In genomic region chr2:52042714-52043113, GRCm38 (mm10) we compare ENCODE assay signal across 15 mouse cellular contexts. TPM values are rescaled to one million over a fixed set of nuclear protein-coding genes. Genes with fewer than 3 reads are reported as not detected.
DNase-seq lines count a peak whose midpoint lies in the region; ATAC-seq and TF ChIP-seq lines count a peak whose summit lies in the region.
"Had no signal": no experiment of that assay in that cellular context is flagged by ENCODE, and none has a peak within 500 bp of the region (broad histone marks: within the 10 kb centered on the region; RNA-seq: fewer than 3 reads in every experiment).

No protein-coding gene starts in this region.

- peak; percentile 6 for DNase-seq in cerebellum, adult 11 months
- no peak for DNase-seq in cerebellum, postnatal 4 days (ENCODE audit: low spot score in 2 of 2)
- DNase-seq in heart, postnatal 10 days = peak; percentile 8 to 15
- DNase-seq in heart, postnatal 4 days = no peak
- peak; percentile 5 for DNase-seq in liver, adult 2 months (ENCODE audit: extremely low read depth, low read depth, low spot score)
- DNase-seq in liver, embryonic 11.5 days (ENCODE audit: low spot score) = no peak
- peak; percentile 4 to 14 for DNase-seq in cerebellum, postnatal 14 days
- DNase-seq in hindbrain, embryonic 10.5 days (ENCODE audit: low spot score) = no peak
- DNase-seq: adrenal gland, postnatal 36 days; kidney, adult 11 months; lung, embryonic 14.5 days had no signal

- no peak for ATAC-seq in liver, embryonic 11.5 days (replicated peaks; ENCODE audit: low FRiP score)
- ATAC-seq: midbrain, embryonic 13.5 days had no signal

- H3K4me3 ChIP-seq in liver, adult 2 months (ENCODE audit: insufficient read depth, low read depth, low read length) = no peak overlapping the region
- no peak overlapping the region for H3K4me3 ChIP-seq in liver, embryonic 11.5 days (ENCODE audit: low read depth, low read length)
- no peak overlapping the region for H3K4me3 ChIP-seq in hindbrain, embryonic 10.5 days
- H3K4me3 ChIP-seq: embryonic facial prominence, embryonic 13.5 days; limb, embryonic 13.5 days; midbrain, embryonic 13.5 days; neural tube, embryonic 12.5 days had no signal

- no peak overlapping the region for H3K27ac ChIP-seq in liver, adult 2 months (replicated peaks; ENCODE audit: insufficient read depth, low read depth, low read length)
- no peak overlapping the region for H3K27ac ChIP-seq in liver, embryonic 11.5 days (ENCODE audit: low read depth, low read length)
- no peak overlapping the region for H3K27ac ChIP-seq in hindbrain, embryonic 10.5 days
- H3K27ac ChIP-seq: embryonic facial prominence, embryonic 13.5 days; limb, embryonic 13.5 days; midbrain, embryonic 13.5 days; neural tube, embryonic 12.5 days had no signal

- TF ChIP-seq CTCF in liver, adult 2 months (IDR thresholded peaks at IDR 0.05; ENCODE audit: low read depth, low read length) = no peak

- H3K27me3 ChIP-seq in liver, adult 2 months (ENCODE audit: control insufficient read depth, insufficient read depth, low read length) = no peaks in the 10 kb centered on the region
- peaks cover 3% of the 10 kb centered on the region for H3K27me3 ChIP-seq in liver, embryonic 11.5 days (replicated peaks; ENCODE audit: control insufficient read depth, insufficient read depth, low read length)
- H3K27me3 ChIP-seq in hindbrain, embryonic 10.5 days (ENCODE audit: insufficient read depth, poor library complexity, severe bottlenecking) = no peaks in the 10 kb centered on the region
- H3K27me3 ChIP-seq: embryonic facial prominence, embryonic 13.5 days; limb, embryonic 13.5 days; midbrain, embryonic 13.5 days; neural tube, embryonic 12.5 days had no signal

- H3K9me3 ChIP-seq in liver, embryonic 11.5 days (ENCODE audit: control insufficient read depth, low read length) = no peaks in the 10 kb centered on the region
- no peaks in the 10 kb centered on the region for H3K9me3 ChIP-seq in hindbrain, embryonic 10.5 days
- H3K9me3 ChIP-seq: embryonic facial prominence, embryonic 13.5 days; limb, embryonic 13.5 days; midbrain, embryonic 13.5 days; neural tube, embryonic 12.5 days had no signal

- no peak overlapping the region for H3K4me2 ChIP-seq in liver, embryonic 11.5 days
- H3K4me2 ChIP-seq: embryonic facial prominence, embryonic 13.5 days; lung, embryonic 14.5 days; midbrain, embryonic 13.5 days; neural tube, embryonic 12.5 days had no signal

- no peaks in the 10 kb centered on the region for H3K4me1 ChIP-seq in liver, adult 2 months (ENCODE audit: control insufficient read depth, insufficient read depth, low read length)
- no peaks in the 10 kb centered on the region for H3K4me1 ChIP-seq in liver, embryonic 11.5 days (replicated peaks; ENCODE audit: control insufficient read depth, insufficient read depth, low read length)
- H3K4me1 ChIP-seq in hindbrain, embryonic 10.5 days (replicated peaks) = peaks cover 14% of the 10 kb centered on the region; the same call in 1 of the 2 replicates
- H3K4me1 ChIP-seq: neural tube, embryonic 12.5 days had no signal

- TF ChIP-seq POLR2A in liver, adult 2 months (IDR thresholded peaks at IDR 0.05; ENCODE audit: extremely low read depth, insufficient read depth, low read length) = no peak

- intact Hi-C loops in heart, postnatal 10 days (cut with DNase I) = no loop called here

- H3K36me3 ChIP-seq in liver, adult 2 months (ENCODE audit: control insufficient read depth, insufficient read depth, low read length) = no peaks in the 10 kb centered on the region
- H3K36me3 ChIP-seq in liver, embryonic 11.5 days (ENCODE audit: control insufficient read depth, insufficient read depth, low read length) = no peaks in the 10 kb centered on the region
- peaks cover 29% of the 10 kb centered on the region for H3K36me3 ChIP-seq in hindbrain, embryonic 10.5 days

- H3K79me2 ChIP-seq in liver, adult 2 months (ENCODE audit: control insufficient read depth, insufficient read depth, low read length) = no peaks in the 10 kb centered on the region

- WGBS in liver, adult 2 months = 52% methylated on average over 5 of the region's 5 CpGs
- 58% methylated on average over 5 of the region's 5 CpGs for WGBS in liver, embryonic 11.5 days
- 66% methylated on average over 5 of the region's 5 CpGs for WGBS in hindbrain, embryonic 10.5 days

- H3K9ac ChIP-seq in liver, adult 2 months (ENCODE audit: low read depth, low read length) = no peak overlapping the region
- no peak overlapping the region for H3K9ac ChIP-seq in liver, embryonic 11.5 days (ENCODE audit: low read depth, low read length)
- H3K9ac ChIP-seq: embryonic facial prominence, embryonic 13.5 days; limb, embryonic 13.5 days; lung, embryonic 14.5 days; midbrain, embryonic 13.5 days; neural tube, embryonic 12.5 days had no signal

RNA-seq across cellular contexts. Expression of gene Tnfaip6, which starts 4.9 kb away (rescaled TPM):
- 1 to 10 TPM; 1.9 to 2.6 TPM for total RNA-seq in heart, postnatal 10 days (2021)
- total RNA-seq in heart, postnatal 4 days (2021) = 1 to 10 TPM; 4.2 to 4.4 TPM
- total RNA-seq in liver, adult 2 months (2014; rRNA removed) = 0.09 and 0.13 TPM in 2 replicates
- not detected in 2 replicates for polyA plus RNA-seq in liver, adult 2 months (2012; rRNA removed)
- polyA plus RNA-seq in liver, embryonic 11.5 days (2014; fragmentation: Nextera tagmentation; extraction: Ambion mirVana) = 1.8 and 1.9 TPM in 2 replicates
- polyA plus RNA-seq in hindbrain, embryonic 10.5 days (2016; fragmentation: Nextera tagmentation; extraction: Ambion mirVana) = 23.7 and 28.6 TPM in 2 replicates

RNA-seq across cellular contexts. Expression of gene Rif1, which starts 29.9 kb away (rescaled TPM):
- total RNA-seq in heart, postnatal 10 days (2021) = 10 to 100 TPM; 24.4 to 32.7 TPM
- 10 to 100 TPM; 34.2 to 35.8 TPM for total RNA-seq in heart, postnatal 4 days (2021)
- total RNA-seq in liver, adult 2 months (2014; rRNA removed) = 12.8 and 13.3 TPM in 2 replicates
- polyA plus RNA-seq in liver, adult 2 months (2012; rRNA removed) = 0.54 and 1.1 TPM in 2 replicates
- polyA plus RNA-seq in liver, embryonic 11.5 days (2014; fragmentation: Nextera tagmentation; extraction: Ambion mirVana) = 41.5 and 44.9 TPM in 2 replicates
- polyA plus RNA-seq in hindbrain, embryonic 10.5 days (2016; fragmentation: Nextera tagmentation; extraction: Ambion mirVana) = 26.2 and 41.2 TPM in 2 replicates

Comparison
In these comparisons a context has a peak if more than half of its experiments do, and no peak if none do; other contexts are left out.
1. DNase-seq: peak in cerebellum, adult 11 months (single experiment), heart, postnatal 10 days (2 of 2), liver, adult 2 months (single experiment) and cerebellum, postnatal 14 days (2 of 2); none in cerebellum, postnatal 4 days (0 of 2), heart, postnatal 4 days (single experiment), liver, embryonic 11.5 days (single experiment) and hindbrain, embryonic 10.5 days (single experiment).